Mouse (Mus musculus) small intestine, adult 2 months (tissue): ENCODE measurements around the gene Rbms3. TPM values are rescaled to one million over a fixed set of nuclear protein-coding genes. Genes with fewer than 3 reads are reported as not detected.

Experiments
- H3K27ac ChIP-seq: fragments of 200-500 bp; 2 replicates; pipeline ENCODE4 v1.5.1; 2012; ENCODE audit warnings: low read depth, low read length, control low read depth, inconsistent platforms; ENCODE audit not compliant: insufficient read depth
- H3K27me3 ChIP-seq: fragments of 200-500 bp; 2 replicates; pipeline ENCODE4 v1.6.1; 2012; ENCODE audit warnings: mild to moderate bottlenecking, moderate library complexity, low read length, inconsistent platforms; ENCODE audit not compliant: control insufficient read depth, insufficient read depth
- H3K36me3 ChIP-seq: fragments of 200-500 bp; 2 replicates; pipeline ENCODE4 v1.6.1; 2012; ENCODE audit warnings: mild to moderate bottlenecking, low read length, control low read depth, inconsistent platforms; ENCODE audit not compliant: control insufficient read depth, insufficient read depth
- H3K4me1 ChIP-seq: fragments of 200-500 bp; 2 replicates; pipeline ENCODE4 v1.6.1; 2012; ENCODE audit warnings: low read length, inconsistent platforms, mixed read lengths; ENCODE audit not compliant: control insufficient read depth, insufficient read depth, insufficient read length
- H3K4me3 ChIP-seq: fragments of 200-500 bp; 2 replicates; pipeline ENCODE4 v1.5.1; 2012; ENCODE audit warnings: low read depth, mild to moderate bottlenecking, control low read depth, inconsistent platforms, low read length, moderate library complexity
- CTCF ChIP-seq: fragments of 200-500 bp; IDR thresholded peaks from 2 replicates; pipeline ENCODE4 v1.5.1; 2012; ENCODE audit warnings: low read depth, mild to moderate bottlenecking, control low read depth, inconsistent platforms, low read length, moderate library complexity, mixed read lengths; ENCODE audit not compliant: insufficient replicate concordance, insufficient read length; ENCODE audit errors: extremely low read depth
- POLR2A ChIP-seq: fragments of 200-500 bp; IDR thresholded peaks from 2 replicates; pipeline ENCODE4 v1.6.1; 2012; ENCODE audit warnings: low read depth, mild to moderate bottlenecking, control low read depth, inconsistent platforms, low read length, moderate library complexity
- WGBS: fragments of 180-500 bp; shearing (Covaris S2); methylation state at CpG from one replicate; pipeline ENCODE4 v1.1.7; 2018; 5-methylcytosine and 5-hydroxymethylcytosine counted together
- polyA plus RNA-seq: library from polyadenylated mRNA; depleted of rRNA; stranded (reverse); fragments of >200 nt; gene quantifications from 2 replicates; pipeline ENCODE4 v1.2.3, GENCODE M21; 2012

Rbms3 gene
- polyA plus RNA-seq, 1 experiment: 3.3 TPM

DNA sequence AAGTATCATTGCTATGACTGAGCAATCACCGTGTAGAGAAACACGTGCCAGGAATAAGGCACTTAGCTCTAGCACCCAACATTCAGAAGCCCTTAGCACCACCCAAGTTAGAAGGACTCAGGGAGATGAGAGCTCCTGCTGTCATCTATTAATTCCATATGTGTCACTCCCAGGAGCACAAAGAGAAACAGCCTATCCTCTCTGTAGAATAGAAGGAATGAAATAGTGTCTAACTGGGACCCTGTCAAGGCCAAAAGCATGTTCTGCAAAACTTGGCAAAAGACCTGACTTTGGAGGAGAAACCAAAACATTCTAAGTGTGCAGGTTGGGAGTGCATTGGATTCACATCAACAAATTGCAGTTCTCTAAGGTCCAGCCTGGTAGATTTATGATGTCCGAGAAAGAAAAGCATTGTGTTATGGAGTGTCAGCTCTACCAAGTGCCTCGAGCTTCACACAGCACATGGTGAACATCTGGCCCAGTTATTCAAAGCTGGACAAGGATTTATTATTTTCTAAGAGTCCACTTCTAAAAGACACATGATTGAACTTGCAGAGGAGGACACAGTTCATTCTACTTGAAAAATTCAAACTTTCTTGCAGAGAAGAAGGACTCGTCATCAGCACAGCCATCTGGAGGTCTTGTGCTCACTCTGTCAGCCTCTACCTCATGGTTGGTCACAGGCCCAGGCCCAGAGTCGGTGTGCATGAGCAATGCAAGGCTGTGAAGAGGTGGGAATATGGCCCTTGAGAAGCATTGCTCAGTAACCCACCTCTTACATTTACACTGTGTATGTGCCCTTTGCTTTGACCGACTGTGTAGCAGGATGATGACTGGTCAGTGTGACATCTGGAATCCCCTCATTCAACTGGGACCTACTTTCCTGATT is 200.3 kb downstream of the Rbms3 start:
- Histone ChIP-seq H3K36me3 (no peaks in the 10 kb centered on the region), H3K4me3 (no peak overlapping the region), H3K4me1 (no peaks in the 10 kb centered on the region), H3K27ac (no peak overlapping the region), H3K27me3 (no peaks in the 10 kb centered on the region)
- WGBS: 81% methylated on average over 7 of the region's 7 CpGs
- no peak for TF ChIP-seq CTCF
- TF ChIP-seq POLR2A: no peak

DNA sequence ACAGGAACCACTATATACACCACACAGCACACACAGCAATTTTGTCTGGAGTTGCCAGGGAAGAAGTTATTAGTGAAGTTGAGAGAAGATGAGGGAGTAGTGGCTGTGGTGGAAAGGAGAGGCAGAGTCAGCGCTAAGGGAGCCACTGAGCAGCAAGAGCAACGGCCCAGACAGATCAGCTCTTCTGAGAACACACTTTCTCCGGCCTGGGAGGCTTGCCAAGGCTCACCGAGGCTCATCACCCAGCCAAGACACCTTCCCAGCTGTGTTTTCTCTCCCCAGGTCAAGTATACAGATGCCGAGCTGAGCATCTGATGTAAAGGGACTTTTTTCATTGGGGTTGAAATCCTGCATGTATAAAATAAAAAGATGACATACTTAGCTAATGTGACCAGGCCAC is 206.5 kb downstream of the Rbms3 start:
- Histone ChIP-seq H3K4me1 (no peaks in the 10 kb centered on the region), H3K36me3 (no peaks in the 10 kb centered on the region), H3K27ac (no peak overlapping the region), H3K4me3 (no peak overlapping the region), H3K27me3 (no peaks in the 10 kb centered on the region)
- 70% methylated on average over 5 of the region's 5 CpGs for WGBS
- no peak for TF ChIP-seq POLR2A
- TF ChIP-seq CTCF: no peak

DNA sequence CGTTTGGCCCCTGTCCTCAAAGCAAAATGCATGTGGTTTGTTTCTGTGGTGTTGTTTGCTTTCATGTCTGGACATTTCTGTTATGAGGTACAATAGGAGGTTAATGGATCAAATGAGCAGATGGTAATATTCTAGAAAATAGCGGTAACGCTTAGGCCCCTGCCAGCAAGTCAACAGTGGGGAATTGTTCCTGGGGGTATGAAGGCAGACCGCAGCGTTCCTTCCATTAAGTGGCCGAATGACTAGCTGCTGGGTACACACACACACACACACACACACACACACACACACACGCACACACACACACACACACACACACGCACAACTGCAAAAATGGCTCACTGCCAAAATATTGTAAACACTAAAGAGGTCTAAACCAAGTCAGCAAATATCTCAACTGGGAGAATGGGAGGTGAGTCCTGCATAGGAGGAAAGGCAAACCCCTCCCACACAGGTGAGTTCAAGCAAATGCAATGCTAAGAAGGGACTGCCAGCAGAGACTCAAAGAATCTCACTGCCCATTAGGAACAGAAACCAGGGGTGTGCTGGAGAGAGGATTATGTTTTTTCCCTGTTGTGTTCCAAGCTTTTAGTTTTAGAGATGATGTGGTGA is 209.7 kb downstream of the Rbms3 start:
- TF ChIP-seq POLR2A (no peak), CTCF (no peak)
- WGBS: 70% methylated on average over 8 of the region's 8 CpGs

GRCm38 (mm10) chr9:117413181-117413580 is 216.5 kb downstream of the Rbms3 start:
- Histone ChIP-seq H3K36me3 (no peaks in the 10 kb centered on the region), H3K27me3 (no peaks in the 10 kb centered on the region), H3K4me3 (no peak overlapping the region), H3K27ac (no peak overlapping the region), H3K4me1 (no peaks in the 10 kb centered on the region)
- 64% methylated on average over 3 of the region's 3 CpGs for WGBS
- TF ChIP-seq CTCF (no peak), POLR2A (no peak)

More for the DNA sequence above, 209.7 kb downstream of the Rbms3 start:
- H3K27ac ChIP-seq: no peak overlapping the region
- no peaks in the 10 kb centered on the region for H3K27me3 ChIP-seq
- no peak overlapping the region for H3K4me3 ChIP-seq
- H3K36me3 ChIP-seq: no peaks in the 10 kb centered on the region
- no peaks in the 10 kb centered on the region for H3K4me1 ChIP-seq

GRCm38 (mm10) chr9:117412584-117412983 is 217.1 kb downstream of the Rbms3 start:
- Histone ChIP-seq H3K27me3 (no peaks in the 10 kb centered on the region), H3K4me3 (no peak overlapping the region), H3K36me3 (no peaks in the 10 kb centered on the region), H3K4me1 (no peaks in the 10 kb centered on the region), H3K27ac (no peak overlapping the region)
- no peak for TF ChIP-seq CTCF
- no peak for TF ChIP-seq POLR2A
- 68% methylated on average over 2 of the region's 2 CpGs for WGBS

- H3K27ac ChIP-seq: no peak overlapping the region
- TF ChIP-seq POLR2A: no peak
- no peak for TF ChIP-seq CTCF
- WGBS: 86% methylated on average over 4 of the region's 4 CpGs
- H3K27me3 ChIP-seq: no peaks in the 10 kb centered on the region
- no peak overlapping the region for H3K4me3 ChIP-seq
- H3K4me1 ChIP-seq: no peaks in the 10 kb centered on the region; the same call in 1 of the 2 replicates
- no peaks in the 10 kb centered on the region for H3K36me3 ChIP-seq
Measured at GRCm38 (mm10) chr9:117404621-117405020, 225.1 kb downstream of the Rbms3 start.

GRCm38 (mm10) chr9:117400262-117400671 is 229.4 kb downstream of the Rbms3 start:
- no peak overlapping the region for H3K27ac ChIP-seq
- no peak overlapping the region for H3K4me3 ChIP-seq
- H3K27me3 ChIP-seq: no peaks in the 10 kb centered on the region
- no peaks in the 10 kb centered on the region for H3K36me3 ChIP-seq
- 10% methylated on average over 7 of the region's 7 CpGs for WGBS
- TF ChIP-seq POLR2A (no peak), CTCF (no peak)
- H3K4me1 ChIP-seq: no peaks in the 10 kb centered on the region; the same call in 1 of the 2 replicates
